Mouse (Mus musculus): Measurements from ENCODE around the gene Gm4216.
"Not testable (repeated sequence)": the region's sequence is repeated elsewhere in the genome, so short reads cannot be mapped to it uniquely, and the experiment has no call there.

- TF ChIP-seq CTCF, EP300 (IDR thresholded peaks at IDR 0.05; ENCODE audit: low read depth): not testable (repeated sequence)
These were observed at the start of gene Gm4216 for GRCm38 (mm10) chr7:23019823-23020222.
